10 mouse cellular contexts compared by ENCODE assay signal in the genomic region with DNA sequence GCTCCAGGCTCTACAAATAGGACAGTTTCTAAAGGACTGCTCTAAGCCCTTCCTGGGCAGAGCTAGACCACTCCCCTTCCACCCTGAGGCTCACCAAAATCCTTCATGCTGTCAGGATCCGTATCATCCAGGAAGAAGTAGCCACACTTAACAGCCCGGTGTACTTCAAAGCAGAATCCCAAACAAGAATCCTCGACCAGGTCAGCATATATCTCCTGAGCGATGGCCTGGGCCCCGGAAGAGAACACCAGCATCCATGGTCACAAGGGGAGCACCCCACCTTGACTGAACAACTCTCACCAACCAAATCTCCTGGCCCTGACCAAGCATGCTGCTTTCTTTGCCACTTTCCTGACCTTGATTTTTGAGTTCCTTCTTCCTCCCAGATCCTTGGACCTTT. TPM values are rescaled to one million over a fixed set of nuclear protein-coding genes. Genes with fewer than 3 reads are reported as not detected.
DNase-seq lines count a peak whose midpoint lies in the region; ATAC-seq and TF ChIP-seq lines count a peak whose summit lies in the region.
"Had no signal": no experiment of that assay in that cellular context is flagged by ENCODE, and none has a peak within 500 bp of the region (broad histone marks: within the 10 kb centered on the region; RNA-seq: fewer than 3 reads in every experiment).

No protein-coding gene starts in this region.

- peak overlapping the region; percentile 87; the same call in 1 of the 2 replicates for H3K4me3 ChIP-seq in heart, embryonic 11.5 days (ENCODE audit: low read depth, low read length)
- peak overlapping the region in 1 of 2 experiments; percentile 94; a peak in 1 of 4 replicates for H3K4me3 ChIP-seq in ES-E14 (ENCODE audit: insufficient read depth in 1 of 2, low read depth in 1 of 2, low read length in 2 of 2, poor library complexity in 1 of 2, severe bottlenecking in 1 of 2)
- peak overlapping the region; percentile 84 for H3K4me3 ChIP-seq in hindbrain, embryonic 10.5 days
- H3K4me3 ChIP-seq in liver, embryonic 15.5 days (replicated peaks) = no peak overlapping the region

- H3K4me2 ChIP-seq in heart, embryonic 11.5 days = peak overlapping the region; percentile 93; the same call in 1 of the 2 replicates
- H3K4me2 ChIP-seq in liver, embryonic 15.5 days = peak overlapping the region; percentile 95

- WGBS in heart, embryonic 11.5 days (ENCODE audit: insufficient replicate concordance) = 72% methylated on average over 5 of the region's 5 CpGs
- 86% methylated on average over 5 of the region's 5 CpGs for WGBS in hindbrain, embryonic 10.5 days
- WGBS in liver, embryonic 15.5 days (ENCODE audit: insufficient replicate concordance) = 75% methylated on average over 5 of the region's 5 CpGs

- H3K9ac ChIP-seq in heart, embryonic 11.5 days (ENCODE audit: low read depth, low read length) = no peak overlapping the region
- peak overlapping the region; percentile 92; the same call in 1 of the 2 replicates for H3K9ac ChIP-seq in ES-E14 (ENCODE audit: insufficient read depth, low read depth, low read length, poor library complexity, severe bottlenecking)
- peak overlapping the region; percentile 88 for H3K9ac ChIP-seq in liver, embryonic 15.5 days

- ATAC-seq in heart, embryonic 11.5 days (replicated peaks; ENCODE audit: insufficient number of reproducible peaks, low FRiP score, low TSS enrichment) = no peak
- no peak for ATAC-seq in liver, embryonic 15.5 days (ENCODE audit: insufficient read depth)

- H3K9me3 ChIP-seq in heart, embryonic 11.5 days (replicated peaks; ENCODE audit: control insufficient read depth, low read length) = no peaks in the 10 kb centered on the region
- H3K9me3 ChIP-seq in ES-E14 (ENCODE audit: control insufficient read depth, insufficient read depth, low read depth, low read length) = no peaks in the 10 kb centered on the region
- H3K9me3 ChIP-seq in hindbrain, embryonic 10.5 days = no peaks in the 10 kb centered on the region
- no peaks in the 10 kb centered on the region for H3K9me3 ChIP-seq in liver, embryonic 15.5 days (replicated peaks)

- no peak overlapping the region for H3K27ac ChIP-seq in heart, embryonic 11.5 days (ENCODE audit: low read depth, low read length)
- no peak overlapping the region for H3K27ac ChIP-seq in ES-E14 (ENCODE audit: insufficient read depth, low read depth, low read length, poor library complexity, severe bottlenecking)
- H3K27ac ChIP-seq in hindbrain, embryonic 10.5 days = peak overlapping the region; percentile 98; the same call in 1 of the 2 replicates
- 0 out of 2 replicates have a peak overlapping the region, but pooled peaks have one; percentile 97 for H3K27ac ChIP-seq in liver, embryonic 15.5 days (replicated peaks)

- no peak for DNase-seq in heart, adult 8-10 months (ENCODE audit: low spot score)
- no peak for DNase-seq in ES-E14 (ENCODE audit: low read depth, low spot score)
- DNase-seq in hindbrain, embryonic 10.5 days (ENCODE audit: low spot score) = no peak
- no peak for DNase-seq in frontal cortex, postnatal 25 days (ENCODE audit: low spot score in 2 of 2)
- no peak for DNase-seq in left cerebral cortex, adult 11 months (ENCODE audit: low spot score)
- DNase-seq in embryo, embryonic 9.5 days (ENCODE audit: extremely low spot score) = no peak
- DNase-seq: kidney, adult 11 months; lung, postnatal 36 days had no signal

- no peaks in the 10 kb centered on the region for H3K27me3 ChIP-seq in heart, embryonic 11.5 days (ENCODE audit: control insufficient read depth, insufficient read depth, low read length)
- no peaks in the 10 kb centered on the region for H3K27me3 ChIP-seq in hindbrain, embryonic 10.5 days (ENCODE audit: insufficient read depth, poor library complexity, severe bottlenecking)
- no peaks in the 10 kb centered on the region for H3K27me3 ChIP-seq in liver, embryonic 15.5 days

- H3K4me1 ChIP-seq in heart, embryonic 11.5 days (ENCODE audit: control insufficient read depth, insufficient read depth, low read length) = peaks cover 15% of the 10 kb centered on the region
- peaks cover 8 to 21% of the 10 kb centered on the region in 2 experiments; a peak in 3 of 4 replicates for H3K4me1 ChIP-seq in ES-E14 (ENCODE audit: control insufficient read depth in 2 of 2, insufficient read depth in 2 of 2, low read length in 2 of 2, poor library complexity in 1 of 2)
- peaks cover 48% of the 10 kb centered on the region for H3K4me1 ChIP-seq in hindbrain, embryonic 10.5 days (replicated peaks)
- H3K4me1 ChIP-seq in liver, embryonic 15.5 days (replicated peaks) = peaks cover 47% of the 10 kb centered on the region

- H3K36me3 ChIP-seq in heart, embryonic 11.5 days (ENCODE audit: control insufficient read depth, insufficient read depth, low read length) = peaks cover 27% of the 10 kb centered on the region
- H3K36me3 ChIP-seq in ES-E14 (ENCODE audit: control insufficient read depth, insufficient read depth, low read length, poor library complexity, severe bottlenecking) = peaks cover 41% of the 10 kb centered on the region
- H3K36me3 ChIP-seq in hindbrain, embryonic 10.5 days = peaks cover 57% of the 10 kb centered on the region
- peaks cover 47% of the 10 kb centered on the region for H3K36me3 ChIP-seq in liver, embryonic 15.5 days (replicated peaks)

- in situ Hi-C loops in ES-E14 (cut with MboI; ENCODE audit: low sequenced_read_pairs in 2 of 2, unreplicated experiment in 2 of 2) = loop anchor here in 1 of 2 experiments (5.0 kb wide), 1 partner anchor 118 kb away; no protein-coding TSS in a partner anchor

TF ChIP-seq in ES-E14, 5 proteins besides CTCF, POLR2A, EP300 and RAD21:
- no peak for TF ChIP-seq CHD2 (IDR thresholded peaks at IDR 0.05; ENCODE audit: low read depth, low read length)
- no peak for TF ChIP-seq HCFC1 (IDR thresholded peaks at IDR 0.05; ENCODE audit: borderline replicate concordance, insufficient read depth, low read length)
- TF ChIP-seq ZC3H11A (IDR thresholded peaks at IDR 0.05; ENCODE audit: borderline replicate concordance, low read depth, low read length) = no peak
- TF ChIP-seq MAFK (IDR thresholded peaks at IDR 0.05; ENCODE audit: insufficient read depth, low read depth, low read length) = no peak
- TF ChIP-seq ZNF384 (IDR thresholded peaks at IDR 0.05; ENCODE audit: low read depth, low read length) = no peak
TF ChIP-seq in ES-E14: peak in this region for 0.

RNA-seq across cellular contexts. Expression of a gene that starts 2.0 kb away (rescaled TPM):
- 9.9 and 12.0 TPM in 2 replicates for polyA plus RNA-seq in heart, embryonic 11.5 days (2014; fragmentation: Nextera tagmentation; extraction: Ambion mirVana)
- 10 to 100 TPM; 17.7 to 21.1 (median 20.1) TPM for total RNA-seq in heart, adult 8-10 months (2022)
- 55.4 and 60.4 TPM in 2 replicates for total RNA-seq in ES-E14 (2012; rRNA removed)
- 16.8 and 18.7 TPM in 2 replicates for polyA plus RNA-seq in hindbrain, embryonic 10.5 days (2016; fragmentation: Nextera tagmentation; extraction: Ambion mirVana)
- 3.8 and 4.6 TPM in 2 replicates for polyA plus RNA-seq in liver, embryonic 15.5 days (2015; fragmentation: Nextera tagmentation; extraction: Ambion mirVana)

RNA-seq across cellular contexts. Expression of a gene that starts 9.7 kb away (rescaled TPM):
- polyA plus RNA-seq in heart, embryonic 11.5 days (2014; fragmentation: Nextera tagmentation; extraction: Ambion mirVana) = 40.1 and 40.5 TPM in 2 replicates
- 10 to 100 TPM; 27.0 to 28.1 (median 27.6) TPM for total RNA-seq in heart, adult 8-10 months (2022)
- total RNA-seq in ES-E14 (2012; rRNA removed) = 33.0 and 37.2 TPM in 2 replicates
- 52.3 and 69.6 TPM in 2 replicates for polyA plus RNA-seq in hindbrain, embryonic 10.5 days (2016; fragmentation: Nextera tagmentation; extraction: Ambion mirVana)
- polyA plus RNA-seq in liver, embryonic 15.5 days (2015; fragmentation: Nextera tagmentation; extraction: Ambion mirVana) = 26.1 and 28.9 TPM in 2 replicates

RNA-seq across cellular contexts. Expression of a gene that starts 25.1 kb away (rescaled TPM):
- polyA plus RNA-seq in heart, embryonic 11.5 days (2014; fragmentation: Nextera tagmentation; extraction: Ambion mirVana) = 52.4 and 56.4 TPM in 2 replicates
- 10 to 100 TPM; 48.6 to 59.7 (median 52.1) TPM for total RNA-seq in heart, adult 8-10 months (2022)
- total RNA-seq in ES-E14 (2012; rRNA removed) = 138 and 155 TPM in 2 replicates
- polyA plus RNA-seq in hindbrain, embryonic 10.5 days (2016; fragmentation: Nextera tagmentation; extraction: Ambion mirVana) = 82.6 and 91.7 TPM in 2 replicates
- 50.9 and 55.2 TPM in 2 replicates for polyA plus RNA-seq in liver, embryonic 15.5 days (2015; fragmentation: Nextera tagmentation; extraction: Ambion mirVana)

RNA-seq across cellular contexts. Expression of a gene that starts 25.9 kb away (rescaled TPM):
- 0.23 TPM in 1 of 2 replicates, not detected in the other for polyA plus RNA-seq in heart, embryonic 11.5 days (2014; fragmentation: Nextera tagmentation; extraction: Ambion mirVana)
- total RNA-seq in heart, adult 8-10 months (2022) = 1 to 10 TPM; 1.3 to 1.6 (median 1.5) TPM
- total RNA-seq in ES-E14 (2012; rRNA removed) = 0.98 and 1.0 TPM in 2 replicates
- polyA plus RNA-seq in hindbrain, embryonic 10.5 days (2016; fragmentation: Nextera tagmentation; extraction: Ambion mirVana) = 0.08 TPM in 1 of 2 replicates, not detected in the other
- 0.05 and 0.06 TPM in 2 replicates for polyA plus RNA-seq in liver, embryonic 15.5 days (2015; fragmentation: Nextera tagmentation; extraction: Ambion mirVana)

RNA-seq across cellular contexts. Expression of a gene that starts 45.7 kb away (rescaled TPM):
- 12.7 and 13.2 TPM in 2 replicates for polyA plus RNA-seq in heart, embryonic 11.5 days (2014; fragmentation: Nextera tagmentation; extraction: Ambion mirVana)
- under 1 TPM; 0.12 to 0.23 (median 0.18) TPM for total RNA-seq in heart, adult 8-10 months (2022)
- 17.3 and 17.8 TPM in 2 replicates for total RNA-seq in ES-E14 (2012; rRNA removed)
- 20.9 and 28.3 TPM in 2 replicates for polyA plus RNA-seq in hindbrain, embryonic 10.5 days (2016; fragmentation: Nextera tagmentation; extraction: Ambion mirVana)
- polyA plus RNA-seq in liver, embryonic 15.5 days (2015; fragmentation: Nextera tagmentation; extraction: Ambion mirVana) = 14.1 and 15.3 TPM in 2 replicates

Comparison
In these comparisons a context has a peak if more than half of its experiments do, and no peak if none do; other contexts are left out.
1. H3K27ac ChIP-seq: peak in hindbrain, embryonic 10.5 days (single experiment) and liver, embryonic 15.5 days (single experiment); none in heart, embryonic 11.5 days (single experiment) and ES-E14 (single experiment).